Mouse (Mus musculus): ENCODE results near the gene Ptma. TPM values are rescaled to one million over a fixed set of nuclear protein-coding genes. Genes with fewer than 3 reads are reported as not detected.

Ptma gene
- polyA plus RNA-seq, 1 experiment: 593 TPM

DNA sequence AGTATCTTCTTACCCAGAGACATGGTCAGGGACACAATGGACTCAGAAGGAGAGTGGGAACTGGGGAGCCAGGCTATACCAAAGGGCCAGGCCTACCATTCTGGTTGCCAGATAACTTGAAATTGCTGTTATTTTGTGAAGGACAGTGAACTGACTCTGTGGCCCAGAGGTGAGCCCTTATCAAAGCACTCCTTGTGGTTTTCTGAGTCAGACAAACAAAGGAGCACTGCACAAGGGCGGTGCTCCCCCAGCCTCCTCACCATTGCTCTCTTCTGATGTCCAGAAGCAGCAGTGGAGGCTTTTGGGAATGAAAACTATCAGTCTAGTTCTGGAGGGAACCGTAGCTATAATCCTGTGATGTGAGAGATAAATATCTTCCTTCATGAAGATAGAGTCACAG, 16.1 kb downstream of the Ptma start:
- Histone ChIP-seq H3ac (ENCODE audit: control insufficient read depth, insufficient read length) (no peak overlapping the region), H3K4me3 (no peak overlapping the region), H3K27me3 (ENCODE audit: control insufficient read depth, insufficient read depth, insufficient read length) (no peaks in the 10 kb centered on the region), H3K4me2 (ENCODE audit: low read depth) (no peak overlapping the region), H3K79me2 (ENCODE audit: control insufficient read depth, insufficient read depth) (no peaks in the 10 kb centered on the region), H3K36me3 (ENCODE audit: control insufficient read depth, insufficient read depth) (peaks cover 14% of the 10 kb centered on the region)
- TF ChIP-seq E2F4 (IDR thresholded peaks at IDR 0.05; ENCODE audit: insufficient read depth) (no peak), REST (IDR thresholded peaks at IDR 0.05; ENCODE audit: insufficient read depth, insufficient read length) (no peak), USF1 (IDR thresholded peaks at IDR 0.05; ENCODE audit: low read depth) (no peak), MYOG (IDR thresholded peaks at IDR 0.05; ENCODE audit: control insufficient read depth in 1 of 3, insufficient read depth in 1 of 3, insufficient read length in 2 of 3, low read depth in 2 of 3) (no peak), TCF3 (IDR thresholded peaks at IDR 0.05; ENCODE audit: insufficient read length, low read depth) (no peak), MYOD1 (IDR thresholded peaks at IDR 0.05; ENCODE audit: control insufficient read depth in 1 of 3, insufficient read length in 2 of 3, low read depth in 2 of 3) (no peak), MAX (IDR thresholded peaks at IDR 0.05; ENCODE audit: low read depth) (no peak), POLR2A (IDR thresholded peaks at IDR 0.05; ENCODE audit: insufficient read length, low read depth) (no peak)

DNA sequence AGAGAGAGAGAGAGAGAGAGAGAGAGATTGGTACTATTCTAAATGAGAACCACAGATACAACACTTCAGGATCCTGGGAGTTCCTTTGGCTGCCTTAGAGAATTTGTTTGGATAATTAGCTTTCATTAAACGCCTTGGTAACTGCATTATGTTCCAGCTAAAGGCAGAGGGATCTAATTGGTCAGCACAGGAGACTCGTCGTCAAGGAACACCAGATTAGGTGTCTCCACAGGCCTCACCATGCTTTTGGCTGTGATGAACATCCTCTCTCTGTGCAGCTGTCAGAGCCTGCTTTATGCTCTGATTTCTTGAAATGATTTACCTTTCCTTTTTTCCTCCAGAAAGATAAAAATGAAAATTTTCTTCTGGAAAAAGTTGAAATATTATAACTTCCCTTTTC, 20.3 kb downstream of the Ptma start:
- H3K36me3 ChIP-seq (ENCODE audit: control insufficient read depth, insufficient read depth): peaks cover 14% of the 10 kb centered on the region
- H3K79me2 ChIP-seq (ENCODE audit: control insufficient read depth, insufficient read depth): no peaks in the 10 kb centered on the region
- H3K27me3 ChIP-seq (ENCODE audit: control insufficient read depth, insufficient read depth, insufficient read length): no peaks in the 10 kb centered on the region
- no peak for TF ChIP-seq MYOD1 (IDR thresholded peaks at IDR 0.05; ENCODE audit: control insufficient read depth in 1 of 3, insufficient read length in 2 of 3, low read depth in 2 of 3)
- TF ChIP-seq USF1 (IDR thresholded peaks at IDR 0.05; ENCODE audit: low read depth): no peak
- no peak for TF ChIP-seq MAX (IDR thresholded peaks at IDR 0.05; ENCODE audit: low read depth)
- no peak for TF ChIP-seq REST (IDR thresholded peaks at IDR 0.05; ENCODE audit: insufficient read depth, insufficient read length)
- no peak for TF ChIP-seq MYOG (IDR thresholded peaks at IDR 0.05; ENCODE audit: control insufficient read depth in 1 of 3, insufficient read depth in 1 of 3, insufficient read length in 2 of 3, low read depth in 2 of 3)
- TF ChIP-seq E2F4 (IDR thresholded peaks at IDR 0.05; ENCODE audit: insufficient read depth): no peak
- TF ChIP-seq SRF (IDR thresholded peaks at IDR 0.05; ENCODE audit: control insufficient read depth, insufficient read length, low read depth): no peak
- TF ChIP-seq TCF3 (IDR thresholded peaks at IDR 0.05; ENCODE audit: insufficient read length, low read depth): no peak
- H3K4me3 ChIP-seq: no peak overlapping the region
- no peak overlapping the region for H3K4me2 ChIP-seq (ENCODE audit: low read depth)
- H3ac ChIP-seq (ENCODE audit: control insufficient read depth, insufficient read length): no peak overlapping the region

DNA sequence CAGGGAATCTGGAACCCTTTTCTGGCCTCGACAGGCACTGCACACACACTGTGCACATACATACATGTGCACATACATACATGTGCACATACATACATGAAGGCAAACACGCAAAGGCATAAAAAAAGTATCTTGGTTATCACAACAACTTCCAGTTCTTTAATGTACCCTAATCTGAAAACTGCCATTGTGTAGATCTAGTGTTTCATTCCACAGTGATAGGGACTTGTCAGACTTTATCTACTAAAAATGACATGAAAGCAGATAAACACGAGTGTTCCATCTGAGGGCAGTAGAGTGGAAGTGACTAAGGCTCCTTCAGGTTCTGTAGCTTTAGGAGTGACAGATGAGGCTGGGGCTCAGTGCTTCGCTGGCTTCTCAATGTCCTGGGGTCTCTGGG, 24.8 kb downstream of the Ptma start:
- Histone ChIP-seq H3K4me2 (ENCODE audit: low read depth) (no peak overlapping the region), H3ac (ENCODE audit: control insufficient read depth, insufficient read length) (no peak overlapping the region), H3K36me3 (ENCODE audit: control insufficient read depth, insufficient read depth) (no peaks in the 10 kb centered on the region), H3K79me2 (ENCODE audit: control insufficient read depth, insufficient read depth) (no peaks in the 10 kb centered on the region), H3K4me3 (no peak overlapping the region), H3K27me3 (ENCODE audit: control insufficient read depth, insufficient read depth, insufficient read length) (no peaks in the 10 kb centered on the region)
- no peak for TF ChIP-seq TCF3 (IDR thresholded peaks at IDR 0.05; ENCODE audit: insufficient read length, low read depth)
- TF ChIP-seq TCF12 (IDR thresholded peaks at IDR 0.05; ENCODE audit: insufficient read depth, poor library complexity, severe bottlenecking): no peak
- TF ChIP-seq POLR2AphosphoS2 (IDR thresholded peaks at IDR 0.05; ENCODE audit: insufficient read length, low read depth): no peak
- TF ChIP-seq MAX (IDR thresholded peaks at IDR 0.05; ENCODE audit: low read depth): no peak
- no peak for TF ChIP-seq MYOG (IDR thresholded peaks at IDR 0.05; ENCODE audit: control insufficient read depth in 1 of 3, insufficient read depth in 1 of 3, insufficient read length in 2 of 3, low read depth in 2 of 3)
- TF ChIP-seq POLR2A (IDR thresholded peaks at IDR 0.05; ENCODE audit: insufficient read length, low read depth): no peak
- TF ChIP-seq USF1 (IDR thresholded peaks at IDR 0.05; ENCODE audit: low read depth): no peak
- TF ChIP-seq CEBPB (IDR thresholded peaks at IDR 0.05; ENCODE audit: insufficient read depth, poor library complexity, severe bottlenecking): no peak
- TF ChIP-seq E2F4 (IDR thresholded peaks at IDR 0.05; ENCODE audit: insufficient read depth): no peak
- TF ChIP-seq MYOD1 (IDR thresholded peaks at IDR 0.05; ENCODE audit: control insufficient read depth in 1 of 3, insufficient read length in 2 of 3, low read depth in 2 of 3): no peak
- TF ChIP-seq SRF (IDR thresholded peaks at IDR 0.05; ENCODE audit: control insufficient read depth, insufficient read length, low read depth): no peak
- TF ChIP-seq REST (IDR thresholded peaks at IDR 0.05; ENCODE audit: insufficient read depth, insufficient read length): no peak

DNA sequence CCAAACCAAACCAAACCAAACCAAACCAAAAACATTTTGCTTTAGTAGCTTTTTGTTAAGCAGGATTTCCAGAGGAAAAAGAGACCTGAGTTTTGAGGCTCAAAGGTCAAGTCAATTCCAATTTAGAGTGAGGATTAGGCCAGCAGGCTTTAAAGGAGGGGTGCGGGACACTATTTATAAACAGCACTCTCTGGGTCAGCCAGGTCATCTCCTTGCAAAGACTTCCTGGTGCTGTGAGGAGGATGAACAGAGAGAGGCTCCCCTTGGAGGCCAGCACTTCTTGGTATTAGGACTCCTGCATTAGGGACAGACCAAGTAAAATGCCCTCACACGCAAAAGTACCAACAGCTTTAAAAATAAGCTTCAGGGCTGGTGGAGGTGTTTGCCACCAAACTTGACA, 25.4 kb downstream of the Ptma start:
- TF ChIP-seq TCF3 (IDR thresholded peaks at IDR 0.05; ENCODE audit: insufficient read length, low read depth) (no peak), POLR2AphosphoS2 (IDR thresholded peaks at IDR 0.05; ENCODE audit: insufficient read length, low read depth) (no peak), MAX (IDR thresholded peaks at IDR 0.05; ENCODE audit: low read depth) (no peak), REST (IDR thresholded peaks at IDR 0.05; ENCODE audit: insufficient read depth, insufficient read length) (no peak), MYOD1 (IDR thresholded peaks at IDR 0.05; ENCODE audit: control insufficient read depth in 1 of 3, insufficient read length in 2 of 3, low read depth in 2 of 3) (no peak), SRF (IDR thresholded peaks at IDR 0.05; ENCODE audit: control insufficient read depth, insufficient read length, low read depth) (no peak), CEBPB (IDR thresholded peaks at IDR 0.05; ENCODE audit: insufficient read depth, poor library complexity, severe bottlenecking) (no peak)
- Histone ChIP-seq H3K36me3 (ENCODE audit: control insufficient read depth, insufficient read depth) (no peaks in the 10 kb centered on the region), H3K4me2 (ENCODE audit: low read depth) (no peak overlapping the region), H3ac (ENCODE audit: control insufficient read depth, insufficient read length) (no peak overlapping the region), H3K79me2 (ENCODE audit: control insufficient read depth, insufficient read depth) (no peaks in the 10 kb centered on the region), H3K27me3 (ENCODE audit: control insufficient read depth, insufficient read depth, insufficient read length) (no peaks in the 10 kb centered on the region), H3K4me3 (no peak overlapping the region)

DNA sequence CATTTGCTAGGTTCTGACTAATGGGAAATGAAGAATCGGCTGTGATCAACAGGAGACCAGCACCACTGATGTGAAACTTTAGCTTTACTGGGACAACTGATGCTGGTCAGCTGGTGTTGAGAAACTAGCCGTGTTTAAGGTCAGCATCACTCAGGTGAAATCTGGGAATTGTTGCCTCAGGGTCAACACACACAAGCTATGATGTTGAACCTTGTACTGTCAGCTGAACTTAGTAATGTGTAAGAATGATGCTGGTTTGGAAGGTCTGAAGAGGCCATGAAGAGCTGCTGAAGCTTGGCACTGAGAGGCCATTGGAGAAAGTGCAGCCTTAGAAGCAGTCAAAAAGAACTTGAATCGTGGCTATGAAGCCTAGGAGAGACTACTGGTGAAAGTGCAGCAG, 29.1 kb downstream of the Ptma start:
- Histone ChIP-seq H3ac (ENCODE audit: control insufficient read depth, insufficient read length) (no peak overlapping the region), H3K4me2 (ENCODE audit: low read depth) (no peak overlapping the region), H3K4me3 (no peak overlapping the region), H3K79me2 (ENCODE audit: control insufficient read depth, insufficient read depth) (no peaks in the 10 kb centered on the region), H3K27me3 (ENCODE audit: control insufficient read depth, insufficient read depth, insufficient read length) (no peaks in the 10 kb centered on the region), H3K36me3 (ENCODE audit: control insufficient read depth, insufficient read depth) (no peaks in the 10 kb centered on the region)
- TF ChIP-seq POLR2A (IDR thresholded peaks at IDR 0.05; ENCODE audit: insufficient read length, low read depth) (no peak), E2F4 (IDR thresholded peaks at IDR 0.05; ENCODE audit: insufficient read depth) (no peak), TCF12 (IDR thresholded peaks at IDR 0.05; ENCODE audit: insufficient read depth, poor library complexity, severe bottlenecking) (no peak), REST (IDR thresholded peaks at IDR 0.05; ENCODE audit: insufficient read depth, insufficient read length) (no peak), USF1 (IDR thresholded peaks at IDR 0.05; ENCODE audit: low read depth) (no peak), CEBPB (IDR thresholded peaks at IDR 0.05; ENCODE audit: insufficient read depth, poor library complexity, severe bottlenecking) (no peak), SRF (IDR thresholded peaks at IDR 0.05; ENCODE audit: control insufficient read depth, insufficient read length, low read depth) (no peak), POLR2AphosphoS2 (IDR thresholded peaks at IDR 0.05; ENCODE audit: insufficient read length, low read depth) (no peak), TCF3 (IDR thresholded peaks at IDR 0.05; ENCODE audit: insufficient read length, low read depth) (no peak), MYOD1 (IDR thresholded peaks at IDR 0.05; ENCODE audit: control insufficient read depth in 1 of 3, insufficient read length in 2 of 3, low read depth in 2 of 3) (no peak), MAX (IDR thresholded peaks at IDR 0.05; ENCODE audit: low read depth) (no peak), MYOG (IDR thresholded peaks at IDR 0.05; ENCODE audit: control insufficient read depth in 1 of 3, insufficient read depth in 1 of 3, insufficient read length in 2 of 3, low read depth in 2 of 3) (no peak)
